Mouse (Mus musculus) testis, adult 2 months (tissue): ENCODE measurements around the gene Serinc3.

Experiments
- CTCF ChIP-seq: fragments of 200-500 bp; IDR thresholded peaks from 2 replicates; pipeline ENCODE4 v1.5.1; 2012; ENCODE audit warnings: low read depth, mild to moderate bottlenecking, inconsistent platforms, low read length, moderate library complexity; ENCODE audit not compliant: control insufficient read depth, insufficient read depth, insufficient replicate concordance
- POLR2A ChIP-seq: fragments of 200-500 bp; IDR thresholded peaks from 2 replicates; pipeline ENCODE4 v1.6.1; 2012; ENCODE audit warnings: low read depth, mild to moderate bottlenecking, inconsistent platforms, low read length, moderate library complexity; ENCODE audit not compliant: control insufficient read depth

- TF ChIP-seq CTCF (no peak), POLR2A (no peak)
These were observed 51.2 kb downstream of the Serinc3 start for GRCm38 (mm10) chr2:163593636-163594282.
